Mouse (Mus musculus) left cerebral cortex, postnatal 25 days (tissue): ENCODE measurements around the gene Ptgfrn. TPM values are rescaled to one million over a fixed set of nuclear protein-coding genes. Genes with fewer than 3 reads are reported as not detected.

Experiments
- DNase-seq, 2 experiments: peaks; one replicate each; pipeline ENCODE4 v3.0.0; 2022; ENCODE audit warnings: low spot score in 2 of 2, mixed read lengths in 1 of 2
- intact Hi-C: fragments of 180-260 bp; cut with DNase I; formaldehyde crosslinking; loops from one replicate; pipeline ENCODE4 v1.15.1; 2025
- total RNA-seq, 2 experiments: library from RNA; stranded (reverse); gene quantifications; 2 replicates each; pipeline ENCODE4 v1.2.3; 2021

The Ptgfrn gene
- total RNA-seq, 2 experiments from 2014 or later, result 39.0 to 42.1 TPM

- intact Hi-C loops, result no loop called here
- DNase-seq, result peak in 1 of 2 experiments; percentile 84
Measured at GRCm38 (mm10) chr3:101095761-101096449, 14.2 kb downstream of the Ptgfrn start.

- intact Hi-C loops, result no loop called here
Measured at GRCm38 (mm10) chr3:101092202-101092601, 17.9 kb downstream of the Ptgfrn start.

GRCm38 (mm10) chr3:101086584-101087445 is 23.3 kb downstream of the Ptgfrn start:
- intact Hi-C loops, result no loop called here
- no peak for DNase-seq

More at GRCm38 (mm10) chr3:101092202-101092601, 17.9 kb downstream of the Ptgfrn start:
- DNase-seq, result no peak

GRCm38 (mm10) chr3:101080925-101081324 is 29.2 kb downstream of the Ptgfrn start:
- DNase-seq, result no peak
- intact Hi-C loops, result no loop called here

- intact Hi-C loops, result no loop called here
- no peak for DNase-seq
Measured at GRCm38 (mm10) chr3:101078344-101078743, 31.7 kb downstream of the Ptgfrn start.

- intact Hi-C loops, result no loop called here
- DNase-seq, result no peak
Measured at GRCm38 (mm10) chr3:101077710-101078100, 32.4 kb downstream of the Ptgfrn start.

GRCm38 (mm10) chr3:101076966-101077709 is 32.9 kb downstream of the Ptgfrn start:
- DNase-seq, result no peak
- intact Hi-C loops, result no loop called here

- no peak for DNase-seq
- intact Hi-C loops, result no loop called here
Measured at GRCm38 (mm10) chr3:101075866-101076265, 34.2 kb downstream of the Ptgfrn start.

- intact Hi-C loops, result no loop called here
- no peak for DNase-seq
Measured at GRCm38 (mm10) chr3:101073384-101073783, 36.7 kb downstream of the Ptgfrn start.

GRCm38 (mm10) chr3:101072506-101073215 is 37.4 kb downstream of the Ptgfrn start:
- no peak for DNase-seq
- intact Hi-C loops, result no loop called here

GRCm38 (mm10) chr3:101071576-101071975 is 38.5 kb downstream of the Ptgfrn start:
- DNase-seq, result no peak
- intact Hi-C loops, result no loop called here

- intact Hi-C loops, result no loop called here
- no peak for DNase-seq
Measured at GRCm38 (mm10) chr3:101070796-101071235, 39.3 kb downstream of the Ptgfrn start.

- intact Hi-C loops, result no loop called here
- no peak for DNase-seq
Measured at GRCm38 (mm10) chr3:101070230-101070795, 39.8 kb downstream of the Ptgfrn start.

- intact Hi-C loops, result no loop called here
- DNase-seq, result no peak
Measured at GRCm38 (mm10) chr3:101068701-101069100, 41.4 kb downstream of the Ptgfrn start.

- intact Hi-C loops, result no loop called here
- DNase-seq, result no peak
Measured at GRCm38 (mm10) chr3:101066175-101066574, 43.9 kb downstream of the Ptgfrn start.

GRCm38 (mm10) chr3:101061865-101062585 is 48.1 kb downstream of the Ptgfrn start:
- intact Hi-C loops, result loop anchor here (1.0 kb wide), 1 partner anchor 35 kb away; no protein-coding TSS in a partner anchor
- peak; percentile 34 to 92 for DNase-seq

- DNase-seq, result peak in 1 of 2 experiments; percentile 67
- intact Hi-C loops, result no loop called here
Measured at GRCm38 (mm10) chr3:101059214-101059613, 50.9 kb downstream of the Ptgfrn start.

- intact Hi-C loops, result no loop called here
- DNase-seq, result no peak
Measured at GRCm38 (mm10) chr3:101058203-101058602, 51.9 kb downstream of the Ptgfrn start.
